Mouse (Mus musculus): ENCODE data around the gene Lzts3.

DNA sequence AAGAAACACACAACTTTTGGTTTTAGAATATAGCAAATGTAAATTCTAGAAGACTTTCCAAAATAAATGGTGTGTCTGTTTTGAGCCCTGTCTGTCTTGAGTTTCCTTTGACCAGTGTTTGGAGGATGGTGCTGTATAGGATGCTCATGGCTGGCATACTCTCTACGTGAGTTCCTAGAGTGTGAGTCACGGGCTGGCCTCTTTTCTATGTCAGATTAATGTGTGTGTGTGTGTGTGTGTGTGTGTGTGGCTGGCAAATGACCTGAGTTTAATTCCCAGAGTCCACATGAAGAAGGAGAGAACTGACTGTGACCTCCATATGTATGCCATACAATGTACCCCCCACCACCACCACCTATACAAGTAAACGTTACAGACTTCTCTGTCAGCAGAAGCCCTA is 38.9 kb upstream of the Lzts3 start:
- TF ChIP-seq CTCF (IDR thresholded peaks at IDR 0.05; ENCODE audit: insufficient read depth, low read depth, low read length) = no peak
- no peak for TF ChIP-seq POLR2A (IDR thresholded peaks at IDR 0.05; ENCODE audit: insufficient read depth, low read depth, low read length)
